Mouse (Mus musculus) ES-E14 (cell line): ENCODE data around the gene Thrap3. TPM values are rescaled to one million over a fixed set of nuclear protein-coding genes. Genes with fewer than 3 reads are reported as not detected.

Experiments
- DNase-seq: peaks from one replicate; pipeline ENCODE4 v3.0.0-alpha.2; 2013; ENCODE audit warnings: low read depth, low spot score
- H3K27ac ChIP-seq: 2 replicates; pipeline ENCODE4 v1.5.1; 2012; ENCODE audit warnings: low read depth, mild to moderate bottlenecking, low read length, moderate library complexity, mixed read lengths; ENCODE audit not compliant: poor library complexity, insufficient read depth, severe bottlenecking
- H3K36me3 ChIP-seq: 2 replicates; pipeline ENCODE4 v1.6.1; 2012; ENCODE audit warnings: mild to moderate bottlenecking, low read length, moderate library complexity, mixed read lengths; ENCODE audit not compliant: control insufficient read depth, poor library complexity, insufficient read depth, severe bottlenecking
- H3K4me1 ChIP-seq, 2 experiments: fragments of 150-350 bp in 1 of 2; sonication (generic) in 1 of 2; 2 replicates each; pipeline ENCODE4 v1.6.1; 2012; ENCODE audit warnings: low read length in 2 of 2, mild to moderate bottlenecking in 1 of 2, mixed read lengths in 1 of 2; ENCODE audit not compliant: control insufficient read depth in 2 of 2, insufficient read depth in 2 of 2, poor library complexity in 1 of 2
- H3K4me3 ChIP-seq, 2 experiments: fragments of 150-350 bp in 1 of 2; sonication (generic) in 1 of 2; 2 replicates each; pipeline ENCODE4 v1.5.1; 2012; ENCODE audit warnings: low read length in 2 of 2, low read depth in 1 of 2, mild to moderate bottlenecking in 1 of 2, mixed read lengths in 1 of 2; ENCODE audit not compliant: insufficient read depth in 1 of 2, poor library complexity in 1 of 2, severe bottlenecking in 1 of 2
- H3K9ac ChIP-seq: 2 replicates; pipeline ENCODE4 v1.6.1; 2012; ENCODE audit warnings: low read depth, mild to moderate bottlenecking, low read length, mixed read lengths; ENCODE audit not compliant: poor library complexity, insufficient read depth, severe bottlenecking
- H3K9me3 ChIP-seq: fragments of 150-350 bp; sonication (generic); 2 replicates; pipeline ENCODE4 v1.6.1; 2012; ENCODE audit warnings: low read depth, mild to moderate bottlenecking, low read length; ENCODE audit not compliant: control insufficient read depth, insufficient read depth
- CHD2 ChIP-seq: IDR thresholded peaks from 2 replicates; pipeline ENCODE4 v1.6.1; 2014; ENCODE audit warnings: mild to moderate bottlenecking, low read depth, low read length, inconsistent platforms
- HCFC1 ChIP-seq: IDR thresholded peaks from 2 replicates; pipeline ENCODE4 v1.6.1; 2012; ENCODE audit warnings: low read length, inconsistent platforms, borderline replicate concordance; ENCODE audit not compliant: insufficient read depth
- MAFK ChIP-seq: IDR thresholded peaks from 2 replicates; pipeline ENCODE4 v1.6.1; 2014; ENCODE audit warnings: mild to moderate bottlenecking, low read depth, low read length, inconsistent platforms; ENCODE audit not compliant: insufficient read depth
- ZC3H11A ChIP-seq: IDR thresholded peaks from 2 replicates; pipeline ENCODE4 v1.6.1; 2012; ENCODE audit warnings: low read depth, mild to moderate bottlenecking, inconsistent platforms, low read length, borderline replicate concordance
- ZNF384 ChIP-seq: IDR thresholded peaks from 2 replicates; pipeline ENCODE4 v1.6.1; 2012; ENCODE audit warnings: low read depth, low read length, inconsistent platforms
- in situ Hi-C, 2 experiments: fragments of 600-800 bp; cut with MboI; formaldehyde crosslinking; loops; one replicate each; pipeline ENCODE4 v1.15.1; 2025; ENCODE audit warnings: low sequenced_read_pairs in 2 of 2, inconsistent platforms in 1 of 2; ENCODE audit not compliant: unreplicated experiment in 2 of 2
- total RNA-seq: library from RNA; depleted of rRNA; stranded (reverse); fragments of 300-350 nt; gene quantifications from 2 replicates; pipeline ENCODE4 v1.2.3, GENCODE M21; 2012

Gene Thrap3
- total RNA-seq, 1 experiment, result 211 TPM

- DNase-seq, result peak; percentile 70
- Histone ChIP-seq H3K36me3 (peaks cover 19% of the 10 kb centered on the region), H3K9ac (peak overlapping the region; percentile 80), H3K27ac (peak overlapping the region; percentile 54), H3K9me3 (no peaks in the 10 kb centered on the region), H3K4me3 (peak overlapping the region; percentile 74 to 75), H3K4me1 (peaks cover 4 to 12% of the 10 kb centered on the region in 2 experiments)
- no peak for TF ChIP-seq CHD2
- no peak for TF ChIP-seq MAFK
- TF ChIP-seq HCFC1, result no peak
- no peak for TF ChIP-seq ZNF384
- in situ Hi-C loops, result no loop called here
Measured at GRCm38 (mm10) chr4:126162544-126163066, 40.0 kb downstream of the Thrap3 start.

GRCm38 (mm10) chr4:126161986-126162385, 40.6 kb downstream of the Thrap3 start:
- peaks cover 4 to 12% of the 10 kb centered on the region in 2 experiments for H3K4me1 ChIP-seq
- peak overlapping the region in 1 of 2 experiments; percentile 75; a peak in 2 of 4 replicates for H3K4me3 ChIP-seq

GRCm38 (mm10) chr4:126161456-126161855, 41.1 kb downstream of the Thrap3 start:
- peaks cover 4 to 12% of the 10 kb centered on the region in 2 experiments for H3K4me1 ChIP-seq
- TF ChIP-seq ZC3H11A, result no peak
- TF ChIP-seq MAFK, result no peak
- TF ChIP-seq HCFC1, result no peak
- no peak for TF ChIP-seq CHD2
- TF ChIP-seq ZNF384, result no peak
- H3K27ac ChIP-seq, result no peak overlapping the region
- H3K36me3 ChIP-seq, result peaks cover 13% of the 10 kb centered on the region
- no peak overlapping the region for H3K9ac ChIP-seq
- no peaks in the 10 kb centered on the region for H3K9me3 ChIP-seq
- no peak for DNase-seq
- in situ Hi-C loops, result no loop called here
- H3K4me3 ChIP-seq, result no peak overlapping the region

More at GRCm38 (mm10) chr4:126161986-126162385, 40.6 kb downstream of the Thrap3 start:
- H3K36me3 ChIP-seq, result peaks cover 18% of the 10 kb centered on the region
- no peaks in the 10 kb centered on the region for H3K9me3 ChIP-seq
- in situ Hi-C loops, result no loop called here
- no peak overlapping the region for H3K9ac ChIP-seq
- no peak for DNase-seq
- TF ChIP-seq ZNF384 (no peak), HCFC1 (no peak), MAFK (no peak), ZC3H11A (no peak), CHD2 (no peak)
- no peak overlapping the region for H3K27ac ChIP-seq

- H3K9me3 ChIP-seq, result no peaks in the 10 kb centered on the region
- DNase-seq, result no peak
- no peak overlapping the region for H3K27ac ChIP-seq
- in situ Hi-C loops, result no loop called here
- H3K4me3 ChIP-seq, result no peak overlapping the region
- no peak overlapping the region for H3K9ac ChIP-seq
- peaks cover 4 to 11% of the 10 kb centered on the region in 2 experiments for H3K4me1 ChIP-seq
- H3K36me3 ChIP-seq, result peaks cover 8% of the 10 kb centered on the region
- TF ChIP-seq ZC3H11A (no peak), HCFC1 (no peak), CHD2 (no peak), ZNF384 (no peak), MAFK (no peak)
Measured at GRCm38 (mm10) chr4:126160981-126161380, 41.6 kb downstream of the Thrap3 start.

GRCm38 (mm10) chr4:126159455-126159854, 43.1 kb downstream of the Thrap3 start:
- no peak for TF ChIP-seq HCFC1
- TF ChIP-seq CHD2, result no peak
- no peak for TF ChIP-seq ZC3H11A
- TF ChIP-seq ZNF384, result no peak
- no peak overlapping the region for H3K27ac ChIP-seq
- H3K36me3 ChIP-seq, result no peaks in the 10 kb centered on the region
- no peak for DNase-seq
- in situ Hi-C loops, result no loop called here
- peaks cover 0 to 12% of the 10 kb centered on the region in 2 experiments; a peak in 3 of 4 replicates for H3K4me1 ChIP-seq
- H3K9ac ChIP-seq, result no peak overlapping the region
- H3K9me3 ChIP-seq, result no peaks in the 10 kb centered on the region
- no peak overlapping the region for H3K4me3 ChIP-seq
